Mouse (Mus musculus) spleen, adult 18-20 months (tissue): ENCODE results near the gene Slc2a1.
A peak's percentile ranks its signal among the peaks of the same experiment; 100 is the strongest.

Experiments
- DNase-seq, 2 experiments: peaks; one replicate each; pipeline ENCODE4 v3.0.0; 2022; ENCODE audit warnings: mixed read lengths in 2 of 2

Gene Slc2a1

GRCm38 (mm10) chr4:119131189-119131910, 22.8 kb downstream of the Slc2a1 start:
- DNase-seq = no peak

GRCm38 (mm10) chr4:119133306-119133705, 24.8 kb downstream of the Slc2a1 start:
- DNase-seq = no peak

GRCm38 (mm10) chr4:119133860-119134259, 25.3 kb downstream of the Slc2a1 start:
- DNase-seq = no peak

- DNase-seq = no peak
Observed at GRCm38 (mm10) chr4:119137313-119137712, 28.8 kb downstream of the Slc2a1 start.

GRCm38 (mm10) chr4:119138171-119138570, 29.7 kb downstream of the Slc2a1 start:
- DNase-seq = no peak

- DNase-seq = no peak
Observed at GRCm38 (mm10) chr4:119138776-119139175, 30.3 kb downstream of the Slc2a1 start.

- DNase-seq = peak in 1 of 2 experiments; percentile 58
Observed at GRCm38 (mm10) chr4:119140126-119140525, 31.6 kb downstream of the Slc2a1 start.

- no peak for DNase-seq
Observed at GRCm38 (mm10) chr4:119141191-119141590, 32.7 kb downstream of the Slc2a1 start.

GRCm38 (mm10) chr4:119142230-119142871, 33.8 kb downstream of the Slc2a1 start:
- DNase-seq = no peak

- no peak for DNase-seq
Observed at GRCm38 (mm10) chr4:119146816-119147215, 38.3 kb downstream of the Slc2a1 start.

- no peak for DNase-seq
Observed at GRCm38 (mm10) chr4:119147347-119147746, 38.8 kb downstream of the Slc2a1 start.

- DNase-seq = no peak
Observed at GRCm38 (mm10) chr4:119148741-119149140, 40.2 kb downstream of the Slc2a1 start.

GRCm38 (mm10) chr4:119157186-119157585, 48.7 kb downstream of the Slc2a1 start:
- DNase-seq = peak in 1 of 2 experiments; percentile 75

- no peak for DNase-seq
Observed at GRCm38 (mm10) chr4:119157891-119158290, 49.4 kb downstream of the Slc2a1 start.

GRCm38 (mm10) chr4:119161358-119161757, 52.8 kb downstream of the Slc2a1 start:
- DNase-seq = no peak

- DNase-seq = no peak
Observed at GRCm38 (mm10) chr4:119162990-119163389, 54.5 kb downstream of the Slc2a1 start.

GRCm38 (mm10) chr4:119165916-119166315, 57.4 kb downstream of the Slc2a1 start:
- no peak for DNase-seq

- no peak for DNase-seq
Observed at GRCm38 (mm10) chr4:119167068-119167467, 58.6 kb downstream of the Slc2a1 start.

- DNase-seq = peak; percentile 62 to 85
Observed at GRCm38 (mm10) chr4:119167663-119168062, 59.2 kb downstream of the Slc2a1 start.

GRCm38 (mm10) chr4:119172919-119173650, 64.6 kb downstream of the Slc2a1 start:
- peak in 1 of 2 experiments; percentile 21 for DNase-seq

GRCm38 (mm10) chr4:119173851-119174453, 65.4 kb downstream of the Slc2a1 start, which contains the start of gene Zfp691:
Zfp691 (minus strand) TSS chr4:119174195.
- DNase-seq = peak; percentile 86 to 89

- DNase-seq = no peak
Observed at GRCm38 (mm10) chr4:119177702-119178101, 69.2 kb downstream of the Slc2a1 start.

- no peak for DNase-seq
Observed at GRCm38 (mm10) chr4:119178331-119178730, 69.8 kb downstream of the Slc2a1 start.
